Comparison of ENCODE assay signal across 25 mouse cellular contexts in the genomic region with DNA sequence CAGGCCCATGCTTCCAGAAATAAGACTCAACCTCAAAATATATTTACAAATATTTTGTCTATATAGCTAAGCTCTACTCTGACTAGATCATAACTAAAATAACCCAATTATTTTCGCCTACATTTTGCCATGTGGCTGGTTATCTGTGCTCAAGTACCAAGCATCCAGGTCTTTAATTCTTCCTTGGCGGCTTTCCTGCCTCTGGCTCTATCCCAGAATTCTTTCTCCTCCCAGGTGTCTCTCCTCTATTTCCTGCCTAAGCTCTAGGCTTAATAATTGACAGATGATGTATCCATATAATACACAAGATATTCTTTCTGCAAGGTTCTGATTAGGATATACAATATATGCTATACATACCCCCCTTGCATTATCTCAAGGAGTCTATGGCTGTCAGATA.
"Had no signal": no experiment of that assay in that cellular context is flagged by ENCODE, and none has a peak within 500 bp of the region (broad histone marks: within the 10 kb centered on the region; RNA-seq: fewer than 3 reads in every experiment).

No protein-coding gene starts in this region.

- H3K4me3 ChIP-seq: heart, adult 2 months; heart, embryonic 13.5 days; heart, embryonic 15.5 days; hindbrain, embryonic 13.5 days; hindbrain, embryonic 15.5 days; kidney, embryonic 15.5 days; limb, embryonic 13.5 days; limb, embryonic 15.5 days; liver, embryonic 12.5 days had no signal

- H3K27ac ChIP-seq: heart, adult 2 months; heart, embryonic 13.5 days; heart, embryonic 15.5 days; hindbrain, embryonic 13.5 days; hindbrain, embryonic 15.5 days; hindbrain, postnatal 0 days; kidney, embryonic 15.5 days; kidney, postnatal 0 days; limb, embryonic 13.5 days; limb, embryonic 15.5 days; liver, embryonic 12.5 days; liver, embryonic 14.5 days had no signal

- DNase-seq: gastrocnemius, postnatal 14 days; gastrocnemius, postnatal 36 days; heart, adult 11 months; heart, adult 2 months; heart, postnatal 14 days; heart, postnatal 36 days; kidney, adult 11 months; kidney, adult 2 months; kidney, adult 9 months; kidney, postnatal 14 days; kidney, postnatal 36 days; layer of hippocampus, adult 9-11 months; layer of hippocampus, postnatal 36 days; left cerebral cortex, postnatal 4 days had no signal

- H3K4me1 ChIP-seq: heart, embryonic 13.5 days; heart, embryonic 15.5 days; hindbrain, embryonic 13.5 days; hindbrain, embryonic 15.5 days; kidney, embryonic 15.5 days; limb, embryonic 15.5 days; liver, embryonic 12.5 days had no signal

- H3K27me3 ChIP-seq: heart, embryonic 13.5 days; heart, embryonic 15.5 days; hindbrain, embryonic 13.5 days; hindbrain, embryonic 15.5 days; kidney, embryonic 15.5 days; limb, embryonic 13.5 days; limb, embryonic 15.5 days; liver, embryonic 12.5 days had no signal
